Mouse (Mus musculus): ENCODE data around the gene Hoxb6. TPM values are rescaled to one million over a fixed set of nuclear protein-coding genes. Genes with fewer than 3 reads are reported as not detected.

The Hoxb6 gene
- polyA plus RNA-seq, 1 experiment from 2014 or later: not detected

DNA sequence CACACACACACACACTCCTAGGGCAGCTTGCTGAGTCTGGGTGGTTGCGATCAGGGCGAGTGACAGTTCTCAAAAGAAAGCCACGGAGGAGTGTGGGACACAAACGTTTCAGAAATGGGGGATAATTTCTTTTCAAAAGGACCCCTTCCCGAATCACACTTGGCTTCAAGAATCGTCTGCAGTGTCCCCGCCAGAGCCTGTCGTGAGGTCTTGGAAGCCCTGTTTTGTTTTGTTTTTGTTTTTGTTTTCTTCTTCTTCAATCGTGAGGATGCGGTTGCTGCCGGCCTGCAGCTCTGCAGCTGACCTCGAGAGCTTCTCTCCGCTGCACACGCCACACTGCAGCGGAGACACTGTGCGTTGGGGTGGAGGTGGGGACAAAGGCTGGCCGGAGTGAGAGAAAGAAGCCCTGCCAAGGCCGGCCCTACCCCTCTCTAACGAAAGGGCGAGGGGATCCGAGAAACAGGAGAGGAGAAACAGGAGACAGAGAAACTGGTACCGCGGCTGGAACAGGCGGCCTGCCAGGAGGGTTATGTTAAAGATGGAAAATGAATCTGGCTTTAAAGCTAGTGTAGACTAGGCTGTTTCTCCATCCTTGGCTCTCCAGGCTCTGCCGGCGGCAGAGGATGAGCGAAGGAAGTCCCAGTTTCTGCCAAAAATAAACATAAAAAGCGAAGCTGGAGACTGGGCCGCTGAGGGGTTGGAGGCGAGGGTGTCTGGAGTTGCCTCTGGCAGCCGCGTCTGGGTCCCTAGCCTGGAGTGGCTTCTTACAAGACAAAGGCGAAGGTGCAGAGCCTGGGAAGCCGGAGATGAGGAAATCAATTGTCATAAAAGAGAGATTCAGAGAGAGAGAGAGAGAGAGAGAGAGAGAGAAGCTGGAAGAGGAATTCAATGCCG is 14.9 kb upstream of the Hoxb6 start:
- Histone ChIP-seq H3K9ac (replicated peaks; ENCODE audit: low read depth, low read length) (no peak overlapping the region), H3K9me3 (ENCODE audit: control insufficient read depth, low read length) (no peaks in the 10 kb centered on the region), H3K4me1 (replicated peaks; ENCODE audit: control insufficient read depth, insufficient read depth, low read length) (peaks cover 2% of the 10 kb centered on the region; the same call in 1 of the 2 replicates), H3K4me3 (replicated peaks; ENCODE audit: low read length) (no peak overlapping the region), H3K4me2 (ENCODE audit: low read length) (no peak overlapping the region), H3K27me3 (replicated peaks; ENCODE audit: control insufficient read depth, insufficient read depth, low read length) (peaks cover 92% of the 10 kb centered on the region), H3K36me3 (ENCODE audit: control insufficient read depth, insufficient read depth) (no peaks in the 10 kb centered on the region), H3K27ac (ENCODE audit: low read length) (no peak overlapping the region)
- ATAC-seq: no peak
- WGBS: 2% methylated on average over 35 of the region's 35 CpGs

GRCm38 (mm10) chr11:96278324-96278723 is 14.0 kb upstream of the Hoxb6 start:
- Histone ChIP-seq H3K4me2 (ENCODE audit: low read length) (no peak overlapping the region), H3K9me3 (ENCODE audit: control insufficient read depth, low read length) (no peaks in the 10 kb centered on the region), H3K4me3 (replicated peaks; ENCODE audit: low read length) (no peak overlapping the region), H3K27ac (ENCODE audit: low read length) (no peak overlapping the region), H3K4me1 (replicated peaks; ENCODE audit: control insufficient read depth, insufficient read depth, low read length) (no peaks in the 10 kb centered on the region), H3K9ac (replicated peaks; ENCODE audit: low read depth, low read length) (no peak overlapping the region), H3K27me3 (replicated peaks; ENCODE audit: control insufficient read depth, insufficient read depth, low read length) (peaks cover 88% of the 10 kb centered on the region), H3K36me3 (ENCODE audit: control insufficient read depth, insufficient read depth) (no peaks in the 10 kb centered on the region)
- ATAC-seq: no peak
- 16% methylated on average over 14 of the region's 14 CpGs for WGBS

- peaks cover 88% of the 10 kb centered on the region for H3K27me3 ChIP-seq (replicated peaks; ENCODE audit: control insufficient read depth, insufficient read depth, low read length)
- H3K27ac ChIP-seq (ENCODE audit: low read length): no peak overlapping the region
- no peak overlapping the region for H3K9ac ChIP-seq (replicated peaks; ENCODE audit: low read depth, low read length)
- no peaks in the 10 kb centered on the region for H3K36me3 ChIP-seq (ENCODE audit: control insufficient read depth, insufficient read depth)
- H3K9me3 ChIP-seq (ENCODE audit: control insufficient read depth, low read length): no peaks in the 10 kb centered on the region
- H3K4me2 ChIP-seq (ENCODE audit: low read length): no peak overlapping the region
- H3K4me1 ChIP-seq (replicated peaks; ENCODE audit: control insufficient read depth, insufficient read depth, low read length): no peaks in the 10 kb centered on the region; the same call in 1 of the 2 replicates
- peak; percentile 20; the same call in 1 of the 2 replicates for ATAC-seq
- under 1% methylated on average over 9 of the region's 9 CpGs for WGBS
- H3K4me3 ChIP-seq (replicated peaks; ENCODE audit: low read length): no peak overlapping the region
These were observed 13.5 kb upstream of the Hoxb6 start for GRCm38 (mm10) chr11:96278773-96279172.

DNA sequence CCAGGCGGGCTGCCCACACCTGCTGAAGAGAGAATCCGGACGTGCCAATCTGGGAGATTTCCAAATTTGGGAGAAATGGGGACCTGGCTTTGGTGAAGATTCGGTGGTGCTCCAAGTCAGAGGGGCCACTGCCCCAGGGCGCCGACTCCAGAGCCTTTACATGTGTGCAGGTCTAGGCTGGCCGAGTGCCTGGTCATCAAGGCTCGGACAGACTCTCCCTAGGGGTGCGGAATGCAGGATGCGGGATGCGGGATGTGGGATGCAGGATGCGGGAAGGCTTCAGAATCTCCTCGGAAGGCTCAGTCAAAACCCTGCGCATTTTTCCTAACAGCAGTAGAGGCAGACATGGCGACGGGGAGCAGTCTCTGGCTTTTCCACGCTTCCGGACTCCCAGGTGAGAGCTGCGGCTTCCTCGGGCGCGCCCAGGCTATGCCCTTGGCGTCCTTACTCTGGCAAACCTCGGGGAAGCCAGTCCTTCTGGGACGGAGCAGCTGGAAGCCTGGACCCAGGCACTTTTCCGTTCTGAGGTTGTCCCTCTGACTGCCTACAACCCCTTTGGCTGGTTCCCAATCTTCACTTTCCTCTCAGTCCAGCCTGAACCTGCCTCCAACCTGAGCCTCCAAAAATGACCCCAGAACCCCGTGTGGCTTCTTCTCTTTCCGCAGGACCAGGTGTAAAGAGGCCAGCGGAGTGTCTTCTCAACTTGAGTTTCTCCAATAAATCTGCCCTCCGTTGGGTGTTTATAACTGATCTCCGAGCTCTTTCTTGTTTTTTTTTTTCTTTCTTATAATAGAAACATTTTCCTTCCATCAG is 12.6 kb upstream of the Hoxb6 start:
- no peak overlapping the region for H3K27ac ChIP-seq (ENCODE audit: low read length)
- no peak for ATAC-seq
- H3K4me3 ChIP-seq (replicated peaks; ENCODE audit: low read length): no peak overlapping the region
- H3K9me3 ChIP-seq (ENCODE audit: control insufficient read depth, low read length): no peaks in the 10 kb centered on the region
- H3K27me3 ChIP-seq (replicated peaks; ENCODE audit: control insufficient read depth, insufficient read depth, low read length): peaks cover 88% of the 10 kb centered on the region
- H3K4me2 ChIP-seq (ENCODE audit: low read length): no peak overlapping the region
- no peak overlapping the region for H3K9ac ChIP-seq (replicated peaks; ENCODE audit: low read depth, low read length)
- H3K36me3 ChIP-seq (ENCODE audit: control insufficient read depth, insufficient read depth): no peaks in the 10 kb centered on the region
- WGBS: 1% methylated on average over 31 of the region's 31 CpGs
- peaks cover 4% of the 10 kb centered on the region; the same call in 1 of the 2 replicates for H3K4me1 ChIP-seq (replicated peaks; ENCODE audit: control insufficient read depth, insufficient read depth, low read length)

- Histone ChIP-seq H3K4me2 (ENCODE audit: low read length) (no peak overlapping the region), H3K27me3 (replicated peaks; ENCODE audit: control insufficient read depth, insufficient read depth, low read length) (peaks cover 84% of the 10 kb centered on the region), H3K36me3 (ENCODE audit: control insufficient read depth, insufficient read depth) (no peaks in the 10 kb centered on the region), H3K4me1 (replicated peaks; ENCODE audit: control insufficient read depth, insufficient read depth, low read length) (peaks cover 4% of the 10 kb centered on the region; the same call in 1 of the 2 replicates), H3K27ac (ENCODE audit: low read length) (no peak overlapping the region), H3K9me3 (ENCODE audit: control insufficient read depth, low read length) (no peaks in the 10 kb centered on the region), H3K4me3 (replicated peaks; ENCODE audit: low read length) (no peak overlapping the region), H3K9ac (replicated peaks; ENCODE audit: low read depth, low read length) (no peak overlapping the region)
- 4% methylated on average over 8 of the region's 8 CpGs for WGBS
- ATAC-seq: no peak
These were observed 11.6 kb upstream of the Hoxb6 start for GRCm38 (mm10) chr11:96280399-96281378.

GRCm38 (mm10) chr11:96281396-96281795 is 10.9 kb upstream of the Hoxb6 start:
- no peak overlapping the region for H3K4me2 ChIP-seq (ENCODE audit: low read length)
- H3K27ac ChIP-seq (ENCODE audit: low read length): no peak overlapping the region
- no peak overlapping the region for H3K9ac ChIP-seq (replicated peaks; ENCODE audit: low read depth, low read length)
- H3K36me3 ChIP-seq (ENCODE audit: control insufficient read depth, insufficient read depth): no peaks in the 10 kb centered on the region
- ATAC-seq: no peak
- 3% methylated on average over 18 of the region's 18 CpGs for WGBS
- H3K4me1 ChIP-seq (replicated peaks; ENCODE audit: control insufficient read depth, insufficient read depth, low read length): peaks cover 4% of the 10 kb centered on the region; the same call in 1 of the 2 replicates
- no peak overlapping the region for H3K4me3 ChIP-seq (replicated peaks; ENCODE audit: low read length)
- H3K27me3 ChIP-seq (replicated peaks; ENCODE audit: control insufficient read depth, insufficient read depth, low read length): peaks cover 84% of the 10 kb centered on the region
- no peaks in the 10 kb centered on the region for H3K9me3 ChIP-seq (ENCODE audit: control insufficient read depth, low read length)

DNA sequence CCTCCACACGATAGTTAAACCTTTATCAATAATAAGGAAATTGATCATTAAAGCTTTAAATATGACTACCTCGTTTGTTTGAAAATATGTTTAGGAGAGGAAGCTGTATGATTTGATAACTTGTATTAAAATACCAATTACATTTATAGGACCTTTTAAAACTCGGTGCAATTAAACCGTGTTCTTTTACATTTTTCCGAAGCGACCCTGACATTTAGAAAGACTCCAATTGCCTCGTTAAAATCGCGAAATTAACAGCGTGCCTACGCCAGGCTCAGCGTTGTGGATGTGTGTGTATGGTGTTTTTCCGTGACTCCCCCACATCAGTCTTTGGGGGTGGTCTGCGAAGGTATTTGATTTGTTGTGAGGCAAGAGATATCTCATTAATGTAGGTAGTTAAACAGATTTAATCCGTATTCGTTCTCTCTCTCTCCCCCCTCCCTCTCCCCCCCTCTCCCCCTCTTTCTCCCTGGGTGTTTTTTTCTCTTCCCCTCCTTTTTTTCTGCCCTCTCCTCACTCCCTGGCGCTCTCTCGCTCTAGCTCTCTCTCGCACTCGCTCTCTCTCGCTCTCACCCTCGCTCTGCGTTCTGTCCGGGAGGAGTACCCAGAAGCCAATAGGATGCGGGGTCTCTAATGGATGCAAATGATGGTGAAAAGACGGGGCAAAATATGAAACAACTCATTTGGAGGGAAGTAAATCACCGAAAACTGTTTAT is 10.3 kb upstream of the Hoxb6 start, which contains the start of gene Hoxb8:
Gene Hoxb8 (plus strand): TSS at position 51 of the 716 bp plus-strand sequence.
- H3K4me1 ChIP-seq (replicated peaks; ENCODE audit: control insufficient read depth, insufficient read depth, low read length): peaks cover 4% of the 10 kb centered on the region; the same call in 1 of the 2 replicates
- no peaks in the 10 kb centered on the region for H3K9me3 ChIP-seq (ENCODE audit: control insufficient read depth, low read length)
- H3K27ac ChIP-seq (ENCODE audit: low read length): no peak within 1 kb of the TSS
- no peaks in the 10 kb centered on the region for H3K36me3 ChIP-seq (ENCODE audit: control insufficient read depth, insufficient read depth)
- no peak within 1 kb of the TSS for H3K4me3 ChIP-seq (replicated peaks; ENCODE audit: low read length)
- no peak within 1 kb of the TSS for H3K9ac ChIP-seq (replicated peaks; ENCODE audit: low read depth, low read length)
- H3K4me2 ChIP-seq (ENCODE audit: low read length): no peak within 1 kb of the TSS
- WGBS: 2% methylated on average over 27 of the region's 27 CpGs
- no peak for ATAC-seq
- peaks cover 84% of the 10 kb centered on the region for H3K27me3 ChIP-seq (replicated peaks; ENCODE audit: control insufficient read depth, insufficient read depth, low read length)

DNA sequence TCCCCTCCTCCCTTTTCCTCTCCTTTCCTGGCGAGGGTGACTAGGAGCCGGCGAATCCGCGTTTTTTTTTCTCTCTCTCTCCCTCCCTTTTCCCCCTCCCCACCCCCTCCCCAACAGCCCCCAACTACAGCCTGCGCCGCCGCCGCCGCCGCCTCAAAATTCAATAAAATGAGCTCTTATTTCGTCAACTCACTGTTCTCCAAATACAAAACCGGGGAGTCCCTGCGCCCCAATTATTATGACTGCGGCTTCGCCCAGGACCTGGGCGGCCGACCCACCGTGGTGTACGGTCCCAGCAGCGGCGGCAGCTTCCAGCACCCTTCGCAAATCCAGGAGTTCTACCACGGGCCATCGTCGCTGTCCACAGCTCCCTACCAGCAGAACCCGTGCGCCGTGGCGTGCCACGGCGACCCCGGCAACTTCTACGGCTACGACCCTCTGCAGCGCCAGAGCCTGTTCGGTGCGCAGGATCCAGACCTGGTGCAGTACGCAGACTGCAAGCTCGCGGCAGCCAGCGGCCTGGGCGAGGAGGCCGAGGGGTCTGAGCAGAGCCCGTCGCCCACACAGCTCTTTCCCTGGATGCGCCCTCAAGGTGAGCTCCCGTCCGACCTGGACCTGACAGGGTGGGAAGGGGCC is 9.4 kb upstream of the Hoxb6 start:
- Histone ChIP-seq H3K9me3 (ENCODE audit: control insufficient read depth, low read length) (no peaks in the 10 kb centered on the region), H3K27me3 (replicated peaks; ENCODE audit: control insufficient read depth, insufficient read depth, low read length) (peaks cover 84% of the 10 kb centered on the region), H3K36me3 (ENCODE audit: control insufficient read depth, insufficient read depth) (no peaks in the 10 kb centered on the region), H3K4me3 (replicated peaks; ENCODE audit: low read length) (no peak overlapping the region), H3K9ac (replicated peaks; ENCODE audit: low read depth, low read length) (no peak overlapping the region), H3K4me1 (replicated peaks; ENCODE audit: control insufficient read depth, insufficient read depth, low read length) (peaks cover 4% of the 10 kb centered on the region; the same call in 1 of the 2 replicates), H3K4me2 (ENCODE audit: low read length) (no peak overlapping the region), H3K27ac (ENCODE audit: low read length) (no peak overlapping the region)
- ATAC-seq: no peak
- WGBS: under 1% methylated on average over 48 of the region's 49 CpGs
